Mouse (Mus musculus) olfactory bulb, adult 2 months (tissue): ENCODE measurements at regions not wholly inside any gene's neighbourhood (a gene's known extent, or its start where the extent isn't known, plus 50 kb on each side); places are given as distances from the start of the nearest gene placed in this dataset.

Source experiments
- H3K27ac ChIP-seq: fragments of 200-500 bp; 2 replicates; pipeline ENCODE4 v1.5.1; 2012; ENCODE audit warnings: low read depth, low read length; ENCODE audit not compliant: insufficient read depth
- H3K4me1 ChIP-seq: fragments of 200-500 bp; 2 replicates; pipeline ENCODE4 v1.6.1; 2012; ENCODE audit warnings: low read length; ENCODE audit not compliant: control insufficient read depth, insufficient read depth
- H3K4me3 ChIP-seq: fragments of 200-500 bp; 2 replicates; pipeline ENCODE4 v1.5.1; 2012; ENCODE audit warnings: mild to moderate bottlenecking, low read depth, low read length, moderate library complexity; ENCODE audit not compliant: insufficient read depth
- CTCF ChIP-seq: fragments of 200-500 bp; IDR thresholded peaks from 2 replicates; pipeline ENCODE4 v1.5.1; 2012; ENCODE audit warnings: low read depth, mild to moderate bottlenecking, low read length, moderate library complexity; ENCODE audit not compliant: insufficient read depth
- POLR2A ChIP-seq: fragments of 200-500 bp; IDR thresholded peaks from 2 replicates; pipeline ENCODE4 v1.6.1; 2012; ENCODE audit warnings: mild to moderate bottlenecking, low read depth, low read length, moderate library complexity; ENCODE audit not compliant: insufficient read depth
- WGBS: fragments of 180-500 bp; shearing (Covaris S2); methylation state at CpG from one replicate; pipeline ENCODE4 v1.1.7; 2018; 5-methylcytosine and 5-hydroxymethylcytosine counted together

- no peak overlapping the region for H3K4me3 ChIP-seq
- H3K4me1 ChIP-seq: no peaks in the 10 kb centered on the region
- 39% methylated on average over 8 of the region's 8 CpGs for WGBS
- H3K27ac ChIP-seq: no peak overlapping the region
- no peak for TF ChIP-seq POLR2A
- TF ChIP-seq CTCF: no peak
These were observed 189.8 kb upstream of the Adgrl2 start for GRCm38 (mm10) chr3:149180129-149180528.

DNA sequence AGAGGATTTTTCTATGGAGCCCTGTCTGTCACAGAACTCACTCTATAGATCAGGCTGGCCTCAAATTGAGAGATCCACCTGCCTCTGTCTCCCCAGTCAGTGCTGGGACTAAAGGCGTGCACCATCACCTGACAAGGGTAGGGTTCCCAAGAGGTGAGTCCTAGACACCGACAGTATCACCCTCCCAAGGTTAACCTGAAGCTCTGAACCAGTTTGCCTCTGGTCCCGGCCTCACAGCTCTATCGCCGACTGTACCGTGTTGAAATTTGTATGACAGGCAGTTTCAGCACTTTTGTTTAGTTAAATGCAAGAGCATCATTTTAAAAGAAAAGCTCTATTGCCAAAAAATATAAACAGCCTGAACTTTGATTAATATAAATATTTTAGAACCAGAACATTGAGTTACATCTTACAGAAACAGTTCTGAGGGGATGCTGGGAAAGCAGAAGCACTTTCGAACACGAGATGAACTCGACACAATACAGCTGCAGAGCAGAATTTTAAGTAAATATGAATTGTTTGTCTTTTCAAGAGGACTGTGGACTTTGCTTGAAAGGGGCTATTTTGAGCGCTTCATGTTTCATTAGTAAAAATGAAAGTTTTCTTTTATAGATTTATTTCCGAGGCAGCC lies 189.2 kb upstream of the Adgrl2 start:
- Histone ChIP-seq H3K4me1 (no peaks in the 10 kb centered on the region), H3K27ac (no peak overlapping the region), H3K4me3 (no peak overlapping the region)
- 79% methylated on average over 11 of the region's 11 CpGs for WGBS
- TF ChIP-seq POLR2A (no peak), CTCF (no peak)

- TF ChIP-seq CTCF: no peak
- no peak for TF ChIP-seq POLR2A
- WGBS: 94% methylated on average over 3 of the region's 3 CpGs
- Histone ChIP-seq H3K4me3 (no peak overlapping the region), H3K27ac (no peak overlapping the region), H3K4me1 (no peaks in the 10 kb centered on the region)
These were observed 188.5 kb upstream of the Adgrl2 start for GRCm38 (mm10) chr3:149178891-149179290.

DNA sequence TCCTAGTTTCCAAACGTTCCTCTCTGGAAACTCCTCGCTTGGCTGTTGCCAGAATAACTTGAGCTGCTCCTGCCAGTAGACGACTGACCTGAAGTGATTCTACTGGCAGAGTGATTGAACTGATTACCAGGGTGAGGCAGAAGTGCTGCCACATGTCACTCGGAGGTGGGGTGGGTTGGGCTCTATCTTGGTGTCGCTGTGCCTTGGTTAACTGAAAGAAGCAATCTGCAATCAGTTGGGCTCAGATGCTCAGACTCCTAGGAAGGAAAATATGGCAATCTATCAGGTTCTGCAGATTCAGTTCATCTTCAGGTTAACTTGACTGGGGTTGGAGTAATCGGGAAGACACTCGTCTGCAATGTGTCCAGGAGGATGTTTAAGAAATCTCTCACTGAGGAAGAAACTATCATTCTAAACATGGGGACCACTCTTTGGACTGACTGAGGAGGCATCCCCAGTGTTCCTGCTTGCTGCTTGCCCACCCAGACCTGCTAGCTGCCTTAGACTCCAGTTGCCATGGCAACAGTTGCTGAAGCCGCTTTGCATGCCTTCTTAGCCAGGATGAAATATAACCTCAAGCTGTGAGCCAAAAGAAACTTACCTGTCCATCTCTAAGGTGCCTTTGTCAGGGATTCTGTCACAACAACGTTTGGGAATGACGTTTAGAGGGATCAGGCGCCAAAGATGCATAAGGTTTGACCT lies 184.5 kb upstream of the Adgrl2 start:
- WGBS: 68% methylated on average over 11 of the region's 11 CpGs
- Histone ChIP-seq H3K27ac (no peak overlapping the region), H3K4me3 (no peak overlapping the region), H3K4me1 (no peaks in the 10 kb centered on the region)
- no peak for TF ChIP-seq POLR2A
- no peak for TF ChIP-seq CTCF

DNA sequence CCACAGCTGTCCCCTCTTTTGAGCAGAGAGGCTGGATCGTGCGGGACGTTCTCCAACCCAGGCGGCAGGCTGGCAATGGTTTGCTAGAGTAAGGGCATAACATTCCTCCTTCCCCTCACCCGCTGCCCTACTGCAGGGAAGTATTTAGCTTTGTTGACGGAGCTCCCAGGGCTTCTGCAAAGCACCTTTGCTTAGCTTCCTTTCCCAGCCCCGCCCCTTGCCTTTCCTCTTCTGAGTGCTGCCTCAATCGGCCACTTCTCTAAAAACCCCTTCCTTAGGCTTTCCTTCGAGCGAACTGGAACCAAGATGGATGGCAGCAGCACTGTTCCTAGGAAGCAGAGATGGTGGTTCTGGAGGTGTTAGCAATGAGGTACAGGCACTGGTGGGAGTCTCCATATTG lies 183.2 kb upstream of the Adgrl2 start:
- Histone ChIP-seq H3K4me3 (no peak overlapping the region), H3K4me1 (no peaks in the 10 kb centered on the region), H3K27ac (no peak overlapping the region)
- 60% methylated on average over 10 of the region's 10 CpGs for WGBS
- no peak for TF ChIP-seq CTCF

- H3K4me3 ChIP-seq: no peak overlapping the region
- WGBS: 94% methylated on average over 4 of the region's 4 CpGs
- TF ChIP-seq CTCF (no peak), POLR2A (no peak)
- H3K4me1 ChIP-seq: no peaks in the 10 kb centered on the region
- no peak overlapping the region for H3K27ac ChIP-seq
These were observed 181.4 kb upstream of the Adgrl2 start for GRCm38 (mm10) chr3:149171766-149172165.

DNA sequence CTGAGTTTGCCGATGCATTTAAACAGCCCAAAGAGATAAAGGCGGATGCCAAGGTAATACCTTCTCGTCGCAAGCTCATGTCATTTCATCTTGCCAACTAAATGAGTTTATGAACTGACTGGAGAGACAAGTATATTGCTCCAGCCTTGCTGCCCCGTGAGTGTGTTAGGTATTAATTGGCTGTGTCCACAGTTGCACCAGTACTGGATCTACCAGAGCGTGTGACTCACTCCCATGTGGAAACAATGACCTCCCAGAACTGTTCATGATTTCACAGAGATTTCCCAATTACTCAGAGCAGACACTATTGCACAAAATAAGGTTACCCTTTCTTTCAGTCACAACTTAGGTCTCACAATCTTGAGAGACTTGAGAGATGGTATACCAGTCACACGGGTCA lies 179.8 kb upstream of the Adgrl2 start:
- TF ChIP-seq CTCF: no peak
- no peak for TF ChIP-seq POLR2A
- WGBS: 85% methylated on average over 7 of the region's 7 CpGs
- H3K4me1 ChIP-seq: no peaks in the 10 kb centered on the region
- no peak overlapping the region for H3K27ac ChIP-seq
- no peak overlapping the region for H3K4me3 ChIP-seq

- no peak for TF ChIP-seq POLR2A
- no peak for TF ChIP-seq CTCF
- 87% methylated on average over 12 of the region's 12 CpGs for WGBS
These were observed 179.1 kb upstream of the Adgrl2 start for GRCm38 (mm10) chr3:149169442-149169841.

DNA sequence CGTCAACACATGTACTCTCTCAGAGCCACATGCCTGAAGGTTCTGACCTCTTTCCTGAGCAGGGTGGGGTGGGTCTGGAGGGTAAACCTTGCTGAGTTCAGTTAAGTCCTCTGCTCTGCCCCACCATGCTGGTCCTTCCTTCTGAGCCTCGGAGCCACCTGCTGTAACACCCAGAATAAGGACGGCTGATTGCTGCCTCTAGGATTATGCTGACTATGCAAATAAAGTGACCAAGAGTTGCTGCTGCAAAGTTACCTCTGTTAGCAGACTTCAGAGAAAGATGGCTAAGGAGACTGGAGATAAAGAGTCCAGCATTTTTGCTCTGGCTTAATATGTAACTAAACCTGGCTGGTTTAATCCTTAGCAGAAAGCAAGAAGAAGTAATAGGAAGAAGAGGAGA lies 177.6 kb upstream of the Adgrl2 start:
- Histone ChIP-seq H3K27ac (no peak overlapping the region), H3K4me3 (no peak overlapping the region), H3K4me1 (no peaks in the 10 kb centered on the region)
- TF ChIP-seq POLR2A (no peak), CTCF (no peak)
- 74% methylated on average over 3 of the region's 3 CpGs for WGBS

More at GRCm38 (mm10) chr3:149169442-149169841, 179.1 kb upstream of the Adgrl2 start:
- H3K4me1 ChIP-seq: no peaks in the 10 kb centered on the region
- no peak overlapping the region for H3K4me3 ChIP-seq
- H3K27ac ChIP-seq: no peak overlapping the region
